In genomic region chr12:118994328-118995166, GRCm38 (mm10) we compare ENCODE assay signal across 8 mouse cellular contexts. TPM values are rescaled to one million over a fixed set of nuclear protein-coding genes. Genes with fewer than 3 reads are reported as not detected.
DNase-seq lines count a peak whose midpoint lies in the region; ATAC-seq lines count a peak whose summit lies in the region.
"Had no signal": no experiment of that assay in that cellular context is flagged by ENCODE, and none has a peak within 500 bp of the region (broad histone marks: within the 10 kb centered on the region; RNA-seq: fewer than 3 reads in every experiment).

No protein-coding gene starts in this region.

- peak; percentile 8 for DNase-seq in layer of hippocampus, adult 11-12 months (ENCODE audit: low spot score)
- DNase-seq in layer of hippocampus, postnatal 36 days = no peak
- DNase-seq in adipocyte (ENCODE audit: low spot score) = peak; percentile 42
- DNase-seq in adrenal gland, postnatal 4 days (ENCODE audit: low spot score in 2 of 2) = no peak
- no peak for DNase-seq in cerebellum, adult 9-10 months
- DNase-seq: adrenal gland, adult 2 months had no signal

- peak; percentile 53 for ATAC-seq in CD4-positive, CD25-positive, alpha-beta regulatory T cell, adult 4 months
- peak; percentile 92 for ATAC-seq in megakaryocyte, adult 5-6 weeks (ENCODE audit: poor library complexity, severe bottlenecking)

RNA-seq across cellular contexts. Expression of gene Abcb5, which starts 28.3 kb away (rescaled TPM):
- total RNA-seq in layer of hippocampus, postnatal 36 days (2021) = not detected
- not detected for polyA plus RNA-seq in CD4-positive, CD25-positive, alpha-beta regulatory T cell, adult 4 months (2017; shearing (Covaris generic))
- total RNA-seq in megakaryocyte, adult 5-6 weeks (2015) = not detected in 2 replicates
- total RNA-seq in megakaryocyte, adult 5-6 weeks (2017) = not detected in 2 replicates
- total RNA-seq in adrenal gland, postnatal 4 days (2021) = under 1 TPM; 0.48 to 0.76 TPM
- total RNA-seq: adrenal gland, adult 2 months had no signal
- polyA plus RNA-seq: adrenal gland, adult 2 months had no signal

Comparison
In these comparisons a context has a peak if more than half of its experiments do, and no peak if none do; other contexts are left out.
1. DNase-seq: peak in layer of hippocampus, adult 11-12 months (single experiment) and adipocyte (single experiment); none in layer of hippocampus, postnatal 36 days (0 of 2), adrenal gland, postnatal 4 days (0 of 2) and cerebellum, adult 9-10 months (single experiment).